Mouse (Mus musculus): ENCODE measurements around the gene Nr1h2.

Nr1h2 gene

DNA sequence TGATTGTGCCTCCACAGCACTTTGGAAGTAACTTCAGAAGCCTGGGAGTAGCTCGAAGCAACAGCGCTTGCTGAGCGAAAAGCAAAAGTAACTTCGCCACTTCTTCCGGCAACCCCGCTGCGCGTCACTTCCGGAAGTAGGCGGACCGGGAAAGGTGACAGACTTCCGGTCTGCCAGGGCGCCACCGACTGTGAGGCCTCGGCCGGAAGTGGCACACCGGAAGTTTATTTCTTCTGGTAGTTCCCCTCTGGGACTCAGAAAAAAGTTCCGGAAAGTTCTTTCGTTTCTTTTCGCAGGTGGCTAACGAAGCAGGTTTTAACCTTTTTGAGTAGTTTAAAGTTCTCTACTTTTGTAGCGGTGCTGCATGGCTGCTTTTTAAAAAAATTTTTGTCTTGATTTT lies at the start of gene Nr1h2:
TSS of gene Nr1h2 (minus strand) at position 126 of the 400 bp plus-strand sequence.
- peak; percentile 96 to 97 for DNase-seq

- no peak for DNase-seq
Measured at GRCm38 (mm10) chr7:44603186-44603855, 49.6 kb upstream of the Nr1h2 start.

DNA sequence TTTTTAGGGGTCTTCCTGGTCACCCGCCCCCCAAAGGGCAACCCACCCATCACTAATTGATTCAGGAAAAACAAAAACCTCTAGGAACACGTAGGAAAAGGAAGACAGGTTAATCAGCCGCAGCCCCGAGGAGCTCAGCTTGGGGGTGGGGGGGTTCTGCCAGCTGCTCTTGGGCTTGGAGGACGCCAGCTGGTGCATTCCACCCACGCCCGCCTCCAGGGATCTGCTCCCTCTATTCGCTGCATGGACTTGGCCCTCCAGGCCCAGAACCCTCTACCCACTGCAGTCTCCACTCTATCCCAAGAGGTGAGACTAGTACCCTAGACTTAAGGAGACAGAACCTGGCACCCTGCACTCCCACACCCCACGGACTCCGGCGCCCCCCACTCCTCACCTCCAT lies 48.7 kb upstream of the Nr1h2 start:
- DNase-seq, result no peak

- no peak for DNase-seq
Measured at GRCm38 (mm10) chr7:44601646-44602045, 47.9 kb upstream of the Nr1h2 start.

GRCm38 (mm10) chr7:44600691-44601262 lies 47.0 kb upstream of the Nr1h2 start:
- no peak for DNase-seq

DNA sequence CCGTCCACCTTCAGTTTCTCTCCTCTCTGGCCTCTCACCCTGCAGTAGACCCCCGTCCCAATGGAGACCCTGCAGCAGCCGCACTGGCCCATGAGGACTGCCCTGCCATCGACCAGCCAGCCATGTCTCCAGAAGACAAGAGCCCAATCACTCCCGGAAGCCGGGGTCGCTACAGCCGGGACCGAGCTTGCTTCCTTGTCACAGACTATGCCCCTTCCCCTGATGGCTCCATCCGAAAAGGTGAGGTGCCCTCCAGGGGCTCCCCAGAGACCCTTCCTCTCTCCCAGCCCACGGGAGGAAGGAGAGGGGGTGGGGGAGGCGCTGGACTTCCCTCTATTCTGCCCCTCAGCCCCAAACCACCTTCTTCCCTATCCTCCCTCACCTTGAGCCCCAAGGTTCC lies 44.6 kb upstream of the Nr1h2 start:
- no peak for DNase-seq

DNA sequence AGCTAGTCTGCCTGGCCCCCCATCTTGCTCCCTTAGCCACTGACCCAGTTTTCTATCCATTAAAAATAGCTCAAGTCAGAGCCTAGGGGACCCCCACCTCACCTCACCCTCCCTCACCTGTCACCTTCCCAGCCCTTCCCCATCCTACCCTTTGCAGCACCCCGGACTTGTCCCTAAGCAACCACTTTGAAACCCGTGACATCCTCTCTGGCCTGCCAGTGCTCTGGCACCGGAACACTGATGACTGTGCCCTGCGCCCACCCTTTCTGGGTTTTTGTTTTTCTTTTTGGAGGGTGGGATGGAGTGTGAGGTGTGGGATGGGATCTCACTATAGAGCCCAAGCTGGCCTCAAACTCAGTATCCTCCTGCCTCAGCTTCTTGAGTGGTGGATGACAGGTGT lies 43.9 kb upstream of the Nr1h2 start:
- no peak for DNase-seq

DNA sequence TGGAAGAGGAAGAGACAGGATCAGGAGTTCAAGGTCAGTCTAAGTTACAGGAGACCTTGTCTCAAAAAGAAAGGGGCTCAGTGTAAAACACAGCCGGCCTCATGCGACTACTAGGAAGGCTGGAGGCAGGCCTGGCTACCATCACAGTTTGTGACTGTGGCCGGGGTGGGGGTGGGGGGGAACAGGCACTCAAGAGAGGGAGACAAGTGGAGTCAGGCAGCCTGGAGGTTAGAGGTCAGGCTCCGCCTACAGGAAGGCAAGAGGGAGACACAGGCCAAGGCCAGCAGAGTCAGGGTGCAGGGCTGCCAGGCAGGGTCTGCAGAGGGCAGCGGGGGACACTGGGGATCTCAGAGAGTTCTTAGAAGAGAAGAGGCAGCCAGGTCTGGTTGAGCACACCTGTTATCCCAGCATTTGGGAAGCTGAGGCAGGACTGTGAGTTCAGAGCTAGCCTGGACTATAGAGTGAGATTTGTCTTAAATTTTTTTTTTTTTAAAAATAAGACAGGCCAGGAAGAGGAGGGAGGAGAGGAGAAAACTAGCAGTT lies 43.3 kb upstream of the Nr1h2 start:
- no peak for DNase-seq

DNA sequence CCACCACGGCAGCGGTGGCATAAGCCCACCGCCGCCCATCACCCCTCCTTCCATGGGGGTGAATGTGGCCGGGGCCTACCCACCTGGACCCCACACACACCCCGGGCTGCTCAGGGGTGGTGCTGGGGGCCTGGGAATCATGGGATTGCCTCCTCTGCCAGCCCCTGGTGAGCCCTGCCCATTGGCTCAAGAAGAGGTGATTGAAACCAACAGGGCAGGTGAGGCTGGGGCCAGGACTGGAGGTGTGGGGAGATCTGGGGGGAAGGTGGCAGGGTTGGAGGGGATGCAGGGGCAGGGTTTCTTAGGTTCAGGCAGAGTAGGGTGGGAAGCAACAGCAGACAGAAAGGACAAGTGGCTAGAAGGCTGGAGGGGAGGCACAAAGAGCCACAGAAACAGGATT lies 42.3 kb upstream of the Nr1h2 start:
- no peak for DNase-seq

- no peak for DNase-seq
Measured at GRCm38 (mm10) chr7:44595131-44595561, 41.4 kb upstream of the Nr1h2 start.

DNA sequence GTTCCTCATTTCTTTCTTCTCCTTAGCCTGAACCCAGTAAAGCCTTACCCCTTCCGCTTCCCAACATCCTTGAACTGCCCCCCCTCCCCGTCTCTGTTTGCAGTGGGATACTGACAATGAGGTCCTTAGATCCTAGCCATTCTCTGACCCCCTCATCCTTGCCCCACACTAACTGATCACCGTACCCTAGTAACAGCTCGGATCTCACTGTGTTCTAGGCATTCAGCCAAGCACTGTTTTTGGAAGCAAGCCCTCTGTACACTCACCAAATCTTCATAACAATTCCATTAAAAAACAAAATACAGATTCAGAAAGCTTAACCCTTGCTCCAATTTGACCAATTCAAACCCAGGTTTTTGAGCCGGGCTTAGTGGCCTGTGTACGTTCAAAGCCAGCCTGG lies 40.5 kb upstream of the Nr1h2 start:
- DNase-seq, result no peak

GRCm38 (mm10) chr7:44593775-44594174 lies 40.0 kb upstream of the Nr1h2 start:
- peak; percentile 75 to 88 for DNase-seq

DNA sequence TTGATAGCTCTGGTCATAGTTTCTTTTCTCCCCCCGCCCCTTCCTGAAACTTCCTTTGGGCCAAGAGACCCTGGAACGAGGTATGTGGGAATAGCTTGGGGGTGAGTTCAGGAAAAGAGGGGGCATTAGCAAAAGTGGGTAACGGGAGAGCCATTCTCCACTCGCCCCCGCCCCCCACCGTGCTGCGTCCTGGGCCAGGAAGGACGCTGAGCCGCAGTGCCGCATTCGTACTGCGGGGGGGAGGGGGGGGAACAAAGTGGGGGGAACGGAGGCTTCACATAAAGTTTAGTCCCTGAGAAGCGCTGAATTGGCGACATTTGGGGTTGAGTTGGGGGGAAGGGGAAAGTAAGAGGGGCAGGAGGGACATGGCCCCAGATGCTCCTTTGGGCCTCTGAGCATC lies 39.3 kb upstream of the Nr1h2 start:
- DNase-seq, result no peak

- peak in 1 of 2 experiments; percentile 19 for DNase-seq
Measured at GRCm38 (mm10) chr7:44591348-44592116, 37.8 kb upstream of the Nr1h2 start.

DNA sequence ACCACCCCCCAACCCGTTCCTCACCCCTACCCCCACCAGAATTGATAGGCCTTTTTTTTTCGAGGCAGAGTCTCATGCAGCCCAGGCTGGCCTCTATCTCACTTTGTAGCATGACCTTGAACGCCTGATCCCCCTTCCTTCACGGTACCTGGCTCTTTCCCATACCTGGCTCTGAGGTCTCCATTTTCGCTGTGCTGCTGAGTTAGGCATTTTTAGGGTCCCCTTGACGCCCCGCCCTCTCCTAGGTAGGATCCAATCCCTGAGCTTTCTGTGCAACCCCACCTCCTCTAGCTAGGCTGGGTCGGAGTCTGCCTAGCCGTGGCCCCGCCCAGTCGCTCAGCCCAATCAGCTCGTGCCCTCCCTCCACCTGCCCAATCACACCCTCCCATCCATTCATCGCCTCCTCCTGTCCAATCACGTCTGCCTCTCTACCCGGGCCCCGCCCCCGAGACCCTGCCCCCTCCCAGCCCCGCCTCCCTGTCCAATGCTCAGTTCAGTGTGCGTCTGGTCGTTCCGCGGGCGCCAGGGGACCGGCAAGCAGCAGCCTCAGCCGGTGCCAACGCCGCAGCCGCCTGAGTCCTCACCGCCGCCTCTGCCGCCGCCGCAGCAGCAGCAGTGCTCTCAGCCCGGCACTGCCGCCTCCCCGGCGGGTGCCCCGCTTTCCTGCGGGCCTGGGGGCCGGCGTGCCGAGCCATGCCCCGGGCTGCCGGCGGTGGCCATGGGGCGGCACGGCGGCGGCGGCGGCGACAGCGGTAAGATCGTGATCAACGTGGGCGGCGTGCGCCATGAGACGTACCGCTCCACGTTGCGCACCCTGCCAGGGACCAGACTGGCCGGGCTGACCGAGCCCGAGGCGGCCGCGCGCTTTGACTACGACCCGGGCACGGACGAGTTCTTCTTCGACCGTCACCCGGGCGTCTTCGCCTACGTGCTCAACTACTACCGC lies 36.9 kb upstream of the Nr1h2 start, which contains the start of gene Kcnc3:
TSS of gene Kcnc3 (plus strand) at position 263 of the 946 bp plus-strand sequence.
- DNase-seq, result peak; percentile 95 to 98

DNA sequence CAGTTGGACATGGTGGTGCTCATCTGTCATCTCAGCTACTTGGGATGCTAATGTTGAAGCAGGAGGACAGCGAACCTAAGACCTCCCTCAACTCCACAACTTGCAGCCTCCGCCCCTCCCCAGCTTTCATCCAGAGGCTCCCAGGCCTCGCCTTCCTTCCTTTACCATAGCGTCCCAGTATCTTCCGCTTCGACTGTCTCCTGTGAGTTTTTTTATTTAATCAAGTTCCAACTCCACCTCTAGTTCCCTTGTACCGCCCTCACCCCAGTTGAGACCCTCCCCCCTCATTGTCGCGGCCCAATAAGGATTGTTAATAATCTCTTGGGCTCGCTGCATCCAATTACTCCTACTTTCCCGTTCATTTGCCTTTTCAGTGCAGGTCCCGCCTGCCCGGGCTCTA lies 36.2 kb upstream of the Nr1h2 start:
- DNase-seq, result peak; percentile 51 to 59

GRCm38 (mm10) chr7:44589149-44589548 lies 35.4 kb upstream of the Nr1h2 start:
- peak; percentile 93 for DNase-seq

DNA sequence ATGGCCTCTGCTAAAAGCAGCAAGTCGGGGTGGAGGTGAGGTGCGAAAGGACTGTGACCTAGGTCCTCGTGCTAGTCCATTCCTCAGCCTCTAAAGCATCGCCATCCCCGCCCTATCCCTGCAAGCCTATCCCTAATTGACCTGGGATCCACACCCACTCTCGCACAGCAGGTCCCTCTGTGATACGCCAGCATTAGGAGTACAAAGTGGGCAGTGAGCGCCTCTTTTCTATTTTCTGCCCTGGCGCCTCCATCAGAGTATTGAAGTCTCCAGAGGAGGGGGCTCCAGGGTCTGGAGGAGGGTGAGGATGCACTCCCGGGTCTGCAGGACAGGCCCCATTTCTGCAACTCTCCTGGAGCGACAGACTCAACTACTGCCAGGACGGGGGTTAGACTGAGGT lies 34.6 kb upstream of the Nr1h2 start:
- no peak for DNase-seq

DNA sequence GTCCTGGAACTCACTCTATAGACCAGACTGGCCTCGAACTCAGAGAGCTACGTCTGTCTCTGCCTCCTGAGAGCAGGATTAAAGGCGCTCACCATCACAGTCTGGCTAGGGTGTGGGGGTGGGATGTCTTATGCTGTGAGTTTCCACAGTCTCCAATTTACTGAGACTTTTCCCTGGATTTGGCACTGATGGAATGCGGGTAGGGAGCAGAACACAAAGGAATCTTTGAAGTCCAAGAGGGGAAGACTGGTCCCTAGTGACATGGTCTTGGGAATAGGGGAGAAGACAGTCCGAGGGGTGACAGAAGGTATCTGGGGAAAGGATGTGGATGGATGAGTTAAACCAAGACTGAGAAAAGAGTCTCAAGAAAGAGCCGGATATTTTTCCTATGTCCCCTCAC lies 33.9 kb upstream of the Nr1h2 start:
- no peak for DNase-seq

GRCm38 (mm10) chr7:44586930-44587329 lies 33.2 kb upstream of the Nr1h2 start:
- DNase-seq, result no peak

- DNase-seq, result no peak
Measured at GRCm38 (mm10) chr7:44586518-44586917, 32.8 kb upstream of the Nr1h2 start.

DNA sequence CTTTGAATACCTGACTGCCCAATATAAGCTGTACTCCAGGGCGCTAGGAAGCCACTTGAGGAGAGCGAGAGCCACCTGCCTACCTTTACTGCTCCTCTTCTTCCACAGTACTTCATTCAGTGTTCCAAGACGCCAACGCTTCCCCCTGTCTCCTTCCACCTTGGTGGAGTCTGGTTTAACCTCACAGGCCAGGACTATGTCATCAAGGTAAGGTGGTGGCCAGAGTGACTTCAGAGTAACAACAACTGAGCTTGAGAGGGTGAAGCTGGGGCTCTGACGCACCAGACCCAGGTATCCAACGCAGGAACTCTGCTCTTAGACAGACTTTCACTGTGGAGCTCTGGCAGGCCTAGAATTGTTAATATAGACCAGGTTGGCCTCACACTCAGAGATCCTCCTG lies 31.9 kb upstream of the Nr1h2 start:
- no peak for DNase-seq

DNA sequence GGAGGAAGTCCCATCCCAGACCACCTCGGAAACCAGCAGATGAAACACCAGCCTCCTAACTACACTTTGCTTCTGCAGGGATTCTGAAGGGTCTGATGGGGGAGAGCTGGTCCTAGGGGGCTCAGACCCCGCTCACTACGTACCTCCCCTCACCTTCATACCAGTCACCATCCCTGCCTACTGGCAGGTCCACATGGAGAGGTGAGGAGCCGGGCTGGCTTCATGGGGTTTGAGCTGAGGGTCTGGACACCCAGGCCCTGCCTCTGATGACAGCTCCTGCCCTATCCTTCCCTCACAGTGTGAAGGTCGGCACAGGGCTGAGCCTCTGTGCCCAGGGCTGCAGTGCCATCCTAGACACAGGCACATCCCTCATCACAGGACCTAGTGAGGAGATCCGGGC lies 31.2 kb upstream of the Nr1h2 start:
- DNase-seq, result no peak

Measured in kidney, adult 8-10 months (tissue).